Mouse (Mus musculus) ES-E14 (cell line): ENCODE measurements around the gene Cwf19l1. TPM values are rescaled to one million over a fixed set of nuclear protein-coding genes. Genes with fewer than 3 reads are reported as not detected.

Experiments
- DNase-seq: peaks from one replicate; pipeline ENCODE4 v3.0.0-alpha.2; 2013; ENCODE audit warnings: low read depth, low spot score
- H3K27ac ChIP-seq: 2 replicates; pipeline ENCODE4 v1.5.1; 2012; ENCODE audit warnings: low read depth, mild to moderate bottlenecking, low read length, moderate library complexity, mixed read lengths; ENCODE audit not compliant: poor library complexity, insufficient read depth, severe bottlenecking
- H3K36me3 ChIP-seq: 2 replicates; pipeline ENCODE4 v1.6.1; 2012; ENCODE audit warnings: mild to moderate bottlenecking, low read length, moderate library complexity, mixed read lengths; ENCODE audit not compliant: control insufficient read depth, poor library complexity, insufficient read depth, severe bottlenecking
- H3K4me1 ChIP-seq, 2 experiments: fragments of 150-350 bp in 1 of 2; sonication (generic) in 1 of 2; 2 replicates each; pipeline ENCODE4 v1.6.1; 2012; ENCODE audit warnings: low read length in 2 of 2, mild to moderate bottlenecking in 1 of 2, mixed read lengths in 1 of 2; ENCODE audit not compliant: control insufficient read depth in 2 of 2, insufficient read depth in 2 of 2, poor library complexity in 1 of 2
- H3K4me3 ChIP-seq, 2 experiments: fragments of 150-350 bp in 1 of 2; sonication (generic) in 1 of 2; 2 replicates each; pipeline ENCODE4 v1.5.1; 2012; ENCODE audit warnings: low read length in 2 of 2, low read depth in 1 of 2, mild to moderate bottlenecking in 1 of 2, mixed read lengths in 1 of 2; ENCODE audit not compliant: insufficient read depth in 1 of 2, poor library complexity in 1 of 2, severe bottlenecking in 1 of 2
- H3K9ac ChIP-seq: 2 replicates; pipeline ENCODE4 v1.6.1; 2012; ENCODE audit warnings: low read depth, mild to moderate bottlenecking, low read length, mixed read lengths; ENCODE audit not compliant: poor library complexity, insufficient read depth, severe bottlenecking
- H3K9me3 ChIP-seq: fragments of 150-350 bp; sonication (generic); 2 replicates; pipeline ENCODE4 v1.6.1; 2012; ENCODE audit warnings: low read depth, mild to moderate bottlenecking, low read length; ENCODE audit not compliant: control insufficient read depth, insufficient read depth
- CHD2 ChIP-seq: IDR thresholded peaks from 2 replicates; pipeline ENCODE4 v1.6.1; 2014; ENCODE audit warnings: mild to moderate bottlenecking, low read depth, low read length, inconsistent platforms
- HCFC1 ChIP-seq: IDR thresholded peaks from 2 replicates; pipeline ENCODE4 v1.6.1; 2012; ENCODE audit warnings: low read length, inconsistent platforms, borderline replicate concordance; ENCODE audit not compliant: insufficient read depth
- MAFK ChIP-seq: IDR thresholded peaks from 2 replicates; pipeline ENCODE4 v1.6.1; 2014; ENCODE audit warnings: mild to moderate bottlenecking, low read depth, low read length, inconsistent platforms; ENCODE audit not compliant: insufficient read depth
- ZC3H11A ChIP-seq: IDR thresholded peaks from 2 replicates; pipeline ENCODE4 v1.6.1; 2012; ENCODE audit warnings: low read depth, mild to moderate bottlenecking, inconsistent platforms, low read length, borderline replicate concordance
- ZNF384 ChIP-seq: IDR thresholded peaks from 2 replicates; pipeline ENCODE4 v1.6.1; 2012; ENCODE audit warnings: low read depth, low read length, inconsistent platforms
- in situ Hi-C, 2 experiments: fragments of 600-800 bp; cut with MboI; formaldehyde crosslinking; loops; one replicate each; pipeline ENCODE4 v1.15.1; 2025; ENCODE audit warnings: low sequenced_read_pairs in 2 of 2, inconsistent platforms in 1 of 2; ENCODE audit not compliant: unreplicated experiment in 2 of 2
- total RNA-seq: library from RNA; depleted of rRNA; stranded (reverse); fragments of 300-350 nt; gene quantifications from 2 replicates; pipeline ENCODE4 v1.2.3, GENCODE M21; 2012

Cwf19l1 gene
- total RNA-seq, 1 experiment, result 18.6 TPM

GRCm38 (mm10) chr19:44161515-44161914 is 25.8 kb upstream of the Cwf19l1 start:
- no peak for DNase-seq
- H3K27ac ChIP-seq, result 0 out of 2 replicates have a peak overlapping the region, but pooled peaks have one; percentile 22
- H3K9me3 ChIP-seq, result no peaks in the 10 kb centered on the region
- in situ Hi-C loops, result no loop called here
- H3K36me3 ChIP-seq, result no peaks in the 10 kb centered on the region
- H3K4me1 ChIP-seq, result no peaks in the 10 kb centered on the region
- no peak overlapping the region for H3K4me3 ChIP-seq
- H3K9ac ChIP-seq, result no peak overlapping the region
- no peak for TF ChIP-seq ZNF384
- no peak for TF ChIP-seq CHD2
- no peak for TF ChIP-seq ZC3H11A
- TF ChIP-seq MAFK, result no peak
- no peak for TF ChIP-seq HCFC1

- H3K4me3 ChIP-seq, result no peak overlapping the region
- no peak overlapping the region for H3K9ac ChIP-seq
- TF ChIP-seq CHD2, result no peak
- no peak for TF ChIP-seq ZNF384
- TF ChIP-seq HCFC1, result no peak
- TF ChIP-seq ZC3H11A, result no peak
- TF ChIP-seq MAFK, result no peak
- DNase-seq, result no peak
- H3K9me3 ChIP-seq, result no peaks in the 10 kb centered on the region
- no peak overlapping the region for H3K27ac ChIP-seq
- in situ Hi-C loops, result no loop called here
- peaks cover 0 to 4% of the 10 kb centered on the region in 2 experiments; a peak in 1 of 4 replicates for H3K4me1 ChIP-seq
- no peaks in the 10 kb centered on the region for H3K36me3 ChIP-seq
Observed at GRCm38 (mm10) chr19:44159386-44159785, 23.7 kb upstream of the Cwf19l1 start.

- in situ Hi-C loops, result no loop called here
- Histone ChIP-seq H3K36me3 (no peaks in the 10 kb centered on the region), H3K4me1 (peaks cover 0 to 9% of the 10 kb centered on the region in 2 experiments; a peak in 2 of 4 replicates), H3K9ac (no peak overlapping the region), H3K4me3 (no peak overlapping the region), H3K9me3 (no peaks in the 10 kb centered on the region), H3K27ac (no peak overlapping the region)
- TF ChIP-seq HCFC1 (no peak), ZC3H11A (no peak), ZNF384 (no peak), MAFK (no peak), CHD2 (no peak)
- no peak for DNase-seq
Observed at GRCm38 (mm10) chr19:44157005-44157404, 21.3 kb upstream of the Cwf19l1 start.

- Histone ChIP-seq H3K4me1 (peaks cover 0 to 9% of the 10 kb centered on the region in 2 experiments; a peak in 2 of 4 replicates), H3K27ac (no peak overlapping the region), H3K36me3 (no peaks in the 10 kb centered on the region), H3K9me3 (no peaks in the 10 kb centered on the region), H3K4me3 (no peak overlapping the region), H3K9ac (no peak overlapping the region)
- in situ Hi-C loops, result no loop called here
- DNase-seq, result no peak
- TF ChIP-seq HCFC1, result no peak
- no peak for TF ChIP-seq CHD2
Observed at GRCm38 (mm10) chr19:44153781-44154180, 18.1 kb upstream of the Cwf19l1 start.

GRCm38 (mm10) chr19:44148991-44149390 is 13.3 kb upstream of the Cwf19l1 start:
- no peak for DNase-seq
- peaks cover 3% of the 10 kb centered on the region; the same call in 1 of the 2 replicates for H3K36me3 ChIP-seq
- H3K4me3 ChIP-seq, result no peak overlapping the region
- H3K27ac ChIP-seq, result no peak overlapping the region
- no peak overlapping the region for H3K9ac ChIP-seq
- no peak for TF ChIP-seq ZC3H11A
- TF ChIP-seq HCFC1, result no peak
- TF ChIP-seq ZNF384, result no peak
- TF ChIP-seq CHD2, result no peak
- TF ChIP-seq MAFK, result no peak
- in situ Hi-C loops, result no loop called here
- H3K9me3 ChIP-seq, result no peaks in the 10 kb centered on the region
- H3K4me1 ChIP-seq, result peaks cover 0 to 7% of the 10 kb centered on the region in 2 experiments; a peak in 2 of 4 replicates
